Mouse (Mus musculus) kidney, postnatal 0 days (tissue): ENCODE measurements around the gene Plekhh3. TPM values are rescaled to one million over a fixed set of nuclear protein-coding genes. Genes with fewer than 3 reads are reported as not detected.
A peak's percentile ranks its signal among the peaks of the same experiment; 100 is the strongest.

Experiments used
- ATAC-seq: fragments of 200-750 bp; cut with Nextera tagmentation; replicated peaks from 2 replicates; pipeline ENCODE4 v1.8.0; 2017; ENCODE audit warnings: low read depth, moderate number of reproducible peaks, moderate TSS enrichment, moderate library complexity; ENCODE audit not compliant: low FRiP score
- DNase-seq: peaks from one replicate; pipeline ENCODE4 v3.0.0-alpha.2; 2016; ENCODE audit warnings: low spot score
- H3K27ac ChIP-seq: fragments of 300-500 bp; sonication (generic); 2 replicates; pipeline ENCODE4 v1.5.1; 2014; ENCODE audit warnings: mild to moderate bottlenecking
- H3K27me3 ChIP-seq: fragments of 300-500 bp; sonication (generic); 2 replicates; pipeline ENCODE4 v1.6.1; 2014; ENCODE audit warnings: low read length, mixed read lengths; ENCODE audit not compliant: insufficient read depth
- H3K36me3 ChIP-seq: fragments of 300-500 bp; sonication (generic); 2 replicates; pipeline ENCODE4 v1.6.1; 2014; ENCODE audit warnings: low read length, mixed read lengths; ENCODE audit not compliant: insufficient read depth
- H3K4me1 ChIP-seq: fragments of 300-500 bp; sonication (generic); replicated peaks from 2 replicates; pipeline ENCODE4 v1.6.1; 2014; ENCODE audit warnings: antibody characterized with exemption, low read length, mixed read lengths; ENCODE audit not compliant: insufficient read depth
- H3K4me2 ChIP-seq: fragments of 300-500 bp; sonication (generic); 2 replicates; pipeline ENCODE4 v1.6.1; 2014; ENCODE audit warnings: mild to moderate bottlenecking, low read length, moderate library complexity, mixed read lengths
- H3K4me3 ChIP-seq: fragments of 300-500 bp; sonication (generic); replicated peaks from 2 replicates; pipeline ENCODE4 v1.5.1; 2014; ENCODE audit warnings: low read depth, low read length
- H3K9ac ChIP-seq: fragments of 300-500 bp; sonication (generic); 2 replicates; pipeline ENCODE4 v1.6.1; 2014; ENCODE audit warnings: low read depth, low read length
- H3K9me3 ChIP-seq: fragments of 300-500 bp; sonication (generic); replicated peaks from 2 replicates; pipeline ENCODE4 v1.6.1; 2016; ENCODE audit warnings: low read length, inconsistent platforms, mixed read lengths
- CTCF ChIP-seq: IDR thresholded peaks from 2 replicates; pipeline ENCODE4 v1.5.1; 2016; ENCODE audit warnings: antibody characterized with exemption, low read depth, mild to moderate bottlenecking, moderate library complexity
- WGBS: fragments of 180-500 bp; shearing (Covaris S2); extraction: QIAGEN DNeasy Blood & Tissue Kit; methylation state at CpG from one replicate; pipeline ENCODE4 v1.1.7; 2014; 5-methylcytosine and 5-hydroxymethylcytosine counted together
- polyA plus RNA-seq: library from polyadenylated mRNA; unstranded; fragments of >200 nt; fragmentation: Nextera tagmentation; extraction: Ambion mirVana; gene quantifications from 2 replicates; pipeline ENCODE4 v1.2.1, GENCODE M21; 2015

The Plekhh3 gene
- polyA plus RNA-seq, 1 experiment from 2014 or later, result 16.6 TPM

DNA sequence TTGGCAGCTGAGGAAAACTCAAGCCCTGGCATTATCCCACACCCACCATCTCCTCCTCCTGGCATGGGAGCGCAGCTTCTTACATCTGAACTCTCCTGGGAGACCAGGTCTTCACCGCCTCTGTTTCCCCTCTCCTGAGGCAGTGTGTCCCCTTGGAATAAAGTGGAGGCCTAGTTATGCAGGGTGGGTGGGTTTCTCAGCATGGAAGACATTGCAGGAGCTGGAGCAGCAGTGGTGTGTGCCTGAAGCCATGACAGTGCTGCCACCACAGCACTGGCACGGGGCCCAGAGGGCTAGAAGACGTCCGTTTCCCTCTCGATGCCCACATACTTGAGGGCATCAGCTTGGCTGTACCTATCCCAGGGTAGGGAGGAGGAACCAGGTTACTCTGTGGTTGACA lies 21.5 kb upstream of the Plekhh3 start:
- TF ChIP-seq CTCF, result no peak
- 89% methylated on average over 6 of the region's 6 CpGs for WGBS

DNA sequence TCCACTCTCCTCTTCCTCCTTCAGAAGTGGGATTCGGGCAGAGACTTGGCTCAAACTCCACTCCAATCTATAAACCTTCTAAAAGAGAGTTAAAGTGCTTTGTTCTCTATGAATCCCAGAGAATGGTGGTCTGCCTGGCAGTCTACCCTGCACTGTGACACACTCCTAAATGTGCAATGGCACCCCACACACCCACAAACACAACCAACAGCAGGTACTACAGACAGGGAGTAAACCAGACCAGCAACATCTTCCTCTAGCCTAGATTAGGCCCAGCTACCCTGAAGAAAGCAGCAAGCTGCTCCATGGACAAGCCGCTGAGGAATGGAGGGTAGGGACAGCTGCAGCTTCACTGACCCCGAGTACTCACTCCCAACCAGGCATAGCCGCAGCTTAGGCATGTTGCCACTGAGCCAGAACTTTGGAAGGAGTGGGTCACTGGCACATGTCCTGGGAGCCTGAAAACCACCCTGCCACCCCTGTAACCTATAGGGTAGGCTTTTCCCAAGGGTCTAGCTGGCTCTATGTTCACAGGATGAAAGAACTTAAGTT lies 20.8 kb upstream of the Plekhh3 start:
- ATAC-seq (no peak), DNase-seq (no peak)
- Histone ChIP-seq H3K36me3 (peaks cover 34% of the 10 kb centered on the region), H3K9me3 (no peaks in the 10 kb centered on the region), H3K4me2 (no peak overlapping the region), H3K4me3 (no peak overlapping the region), H3K27me3 (no peaks in the 10 kb centered on the region), H3K9ac (no peak overlapping the region), H3K27ac (no peak overlapping the region; the same call in 1 of the 2 replicates), H3K4me1 (0 out of 2 replicates have a peak, but pooled peaks cover 20% of the 10 kb centered on the region)
- no peak for TF ChIP-seq CTCF
- 73% methylated on average over 4 of the region's 4 CpGs for WGBS

More for the DNA sequence above, 21.5 kb upstream of the Plekhh3 start:
- 0 out of 2 replicates have a peak, but pooled peaks cover 20% of the 10 kb centered on the region for H3K4me1 ChIP-seq
- DNase-seq (no peak), ATAC-seq (no peak)
- H3K4me3 ChIP-seq, result no peak overlapping the region
- H3K4me2 ChIP-seq, result no peak overlapping the region
- no peaks in the 10 kb centered on the region for H3K9me3 ChIP-seq
- H3K27ac ChIP-seq, result no peak overlapping the region
- peaks cover 39% of the 10 kb centered on the region for H3K36me3 ChIP-seq
- no peak overlapping the region for H3K9ac ChIP-seq
- no peaks in the 10 kb centered on the region for H3K27me3 ChIP-seq

DNA sequence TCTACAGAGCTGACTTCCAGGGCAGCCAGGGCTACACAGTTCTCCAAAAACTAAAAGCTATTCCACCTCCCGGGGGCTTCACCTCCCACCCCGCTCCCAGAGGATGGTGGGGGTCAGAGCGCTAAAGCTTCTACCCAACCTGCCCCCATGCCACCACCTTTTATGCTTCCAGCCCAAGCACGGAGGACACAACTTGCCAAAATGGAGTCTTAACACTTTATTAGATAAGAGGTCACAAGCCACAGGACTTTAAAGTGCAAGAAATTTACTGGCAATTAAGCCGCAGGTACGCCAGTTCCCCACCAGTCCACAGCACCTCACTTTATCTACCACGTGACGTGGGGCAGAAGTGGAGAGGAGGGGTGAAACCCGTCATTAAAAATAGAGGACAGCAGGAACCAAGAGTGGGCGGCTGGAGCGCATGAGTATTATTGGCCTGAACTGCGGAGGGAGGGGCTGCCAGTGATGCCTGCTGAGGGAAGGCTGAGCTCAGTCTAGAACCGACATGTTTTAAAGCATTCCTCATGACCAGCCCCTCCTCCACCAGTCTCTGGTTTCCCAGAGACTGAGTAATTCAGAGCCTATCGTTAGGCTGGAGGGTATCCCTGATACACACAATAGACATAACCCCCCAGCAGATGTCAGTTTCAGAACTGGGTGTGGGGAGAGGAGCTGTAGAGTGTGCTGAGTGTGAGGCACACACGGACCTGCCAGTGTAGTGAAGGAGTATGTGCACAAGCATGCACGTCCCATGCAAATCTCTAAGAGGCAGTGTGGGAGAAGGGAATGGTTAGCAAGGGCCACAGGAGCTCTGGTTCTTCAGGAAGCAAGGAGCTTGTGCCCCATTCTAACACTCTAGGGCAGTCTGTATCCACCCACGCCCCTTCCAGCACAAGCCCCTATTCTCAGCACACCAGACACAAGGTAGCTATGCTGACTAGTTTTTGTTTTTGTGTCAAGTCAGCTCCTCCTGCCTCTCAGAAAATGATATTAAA lies 20.1 kb upstream of the Plekhh3 start:
- Histone ChIP-seq H3K36me3 (peaks cover 28% of the 10 kb centered on the region), H3K9ac (no peak overlapping the region), H3K4me1 (0 out of 2 replicates have a peak, but pooled peaks cover 20% of the 10 kb centered on the region), H3K4me2 (no peak overlapping the region), H3K27ac (peak overlapping the region; percentile 84), H3K9me3 (no peaks in the 10 kb centered on the region), H3K4me3 (no peak overlapping the region), H3K27me3 (no peaks in the 10 kb centered on the region)
- ATAC-seq, result no peak
- TF ChIP-seq CTCF, result no peak
- peak; percentile 50 for DNase-seq
- 51% methylated on average over 17 of the region's 17 CpGs for WGBS

- Histone ChIP-seq H3K9me3 (no peaks in the 10 kb centered on the region), H3K4me2 (0 out of 2 replicates have a peak overlapping the region, but pooled peaks have one; percentile 5), H3K4me1 (0 out of 2 replicates have a peak, but pooled peaks cover 20% of the 10 kb centered on the region), H3K9ac (0 out of 2 replicates have a peak overlapping the region, but pooled peaks have one; percentile 35), H3K36me3 (peaks cover 23% of the 10 kb centered on the region; the same call in 1 of the 2 replicates), H3K27ac (peak overlapping the region; percentile 84), H3K4me3 (no peak overlapping the region), H3K27me3 (no peaks in the 10 kb centered on the region)
- DNase-seq (peak; percentile 59), ATAC-seq (no peak)
- 33% methylated on average over 8 of the region's 8 CpGs for WGBS
- no peak for TF ChIP-seq CTCF
Measured at GRCm38 (mm10) chr11:101190181-101190912, 19.2 kb upstream of the Plekhh3 start.

- DNase-seq (peak; percentile 95), ATAC-seq (peak; percentile 72)
- Histone ChIP-seq H3K9ac (peak overlapping the region; percentile 35; the same call in 1 of the 2 replicates), H3K27me3 (no peaks in the 10 kb centered on the region), H3K4me2 (0 out of 2 replicates have a peak overlapping the region, but pooled peaks have one; percentile 5), H3K4me1 (0 out of 2 replicates have a peak, but pooled peaks cover 20% of the 10 kb centered on the region), H3K9me3 (no peaks in the 10 kb centered on the region), H3K36me3 (peaks cover 16% of the 10 kb centered on the region; the same call in 1 of the 2 replicates), H3K27ac (peak overlapping the region; percentile 84), H3K4me3 (no peak overlapping the region)
- WGBS, result 4% methylated on average over 6 of the region's 6 CpGs
- TF ChIP-seq CTCF, result no peak
Measured at GRCm38 (mm10) chr11:101189495-101190180, 18.5 kb upstream of the Plekhh3 start.
